Mouse (Mus musculus): ENCODE measurements around the gene Abcg3. TPM values are rescaled to one million over a fixed set of nuclear protein-coding genes. Genes with fewer than 3 reads are reported as not detected.
"Not testable (repeated sequence)": the region's sequence is repeated elsewhere in the genome, so short reads cannot be mapped to it uniquely, and the experiment has no call there.

The Abcg3 gene
- 0.42 and 0.83 TPM in 2 replicates for total RNA-seq (2015)
- 0.61 and 1.4 TPM in 2 replicates for total RNA-seq (2017)

DNA sequence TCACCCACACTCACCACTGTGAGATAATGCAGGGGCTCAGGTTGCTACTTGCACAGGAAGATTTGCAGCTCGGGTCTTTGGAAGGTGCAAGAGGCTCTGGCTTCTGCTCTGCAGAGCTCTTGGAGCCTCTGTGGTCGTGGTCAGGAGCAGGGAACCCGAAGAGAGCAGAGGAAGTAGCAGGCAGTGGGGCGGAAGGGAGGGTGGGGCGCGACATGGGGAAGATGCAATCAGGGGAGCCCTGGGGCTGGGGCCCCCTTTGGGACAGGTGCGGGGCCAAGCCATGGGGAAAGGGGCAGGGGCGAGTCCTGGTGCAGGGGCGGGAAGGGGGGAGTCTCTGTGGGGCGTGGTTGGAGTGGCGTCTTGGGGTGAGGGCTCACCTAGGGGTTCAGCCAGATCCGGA is at the start of gene Abcg3:
Gene Abcg3 (minus strand): TSS at position 184 of the 400 bp plus-strand sequence.
- ATAC-seq (replicated peaks; ENCODE audit: poor library complexity), result peak; percentile 79

DNA sequence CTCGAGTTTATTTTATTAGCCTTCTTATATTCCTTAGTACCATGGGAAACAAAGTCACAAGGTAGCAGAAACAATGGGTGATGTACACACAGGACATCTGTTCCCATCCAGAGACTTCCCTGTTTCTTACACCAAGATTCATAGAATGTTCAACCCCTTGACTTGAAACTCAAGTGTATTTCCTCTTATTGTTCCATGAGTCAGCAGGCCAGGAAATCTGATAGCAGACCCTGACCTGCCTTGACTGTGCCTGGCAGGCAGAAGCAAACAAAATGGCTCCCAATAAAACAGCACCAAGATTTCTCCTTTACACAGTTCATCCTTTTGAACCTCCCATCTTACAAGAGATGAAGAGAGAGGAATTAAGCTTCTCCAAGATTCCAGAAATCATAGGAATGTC is 30.0 kb upstream of the Abcg3 start:
- ATAC-seq (replicated peaks; ENCODE audit: poor library complexity), result peak; percentile 57

DNA sequence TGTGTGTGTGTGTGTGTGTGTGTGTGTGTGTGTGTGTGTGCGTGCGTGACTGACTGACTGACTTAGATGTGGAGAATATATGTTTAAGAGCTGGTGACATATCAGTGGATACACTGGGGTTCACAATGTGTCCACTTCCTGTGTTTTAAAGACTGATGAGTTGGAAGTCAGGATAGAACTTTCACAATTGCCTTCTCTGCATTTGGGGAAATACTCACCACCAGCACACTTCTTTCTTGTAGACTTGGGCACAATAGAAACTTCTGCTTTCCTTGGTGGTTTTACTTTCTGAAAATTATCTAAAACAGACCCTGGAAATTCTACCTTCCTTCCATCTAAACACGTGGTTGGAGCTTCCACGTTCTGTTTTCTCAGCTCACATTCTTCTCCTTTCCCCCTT is 29.1 kb upstream of the Abcg3 start:
- peak; percentile 76 for ATAC-seq (replicated peaks; ENCODE audit: poor library complexity)

DNA sequence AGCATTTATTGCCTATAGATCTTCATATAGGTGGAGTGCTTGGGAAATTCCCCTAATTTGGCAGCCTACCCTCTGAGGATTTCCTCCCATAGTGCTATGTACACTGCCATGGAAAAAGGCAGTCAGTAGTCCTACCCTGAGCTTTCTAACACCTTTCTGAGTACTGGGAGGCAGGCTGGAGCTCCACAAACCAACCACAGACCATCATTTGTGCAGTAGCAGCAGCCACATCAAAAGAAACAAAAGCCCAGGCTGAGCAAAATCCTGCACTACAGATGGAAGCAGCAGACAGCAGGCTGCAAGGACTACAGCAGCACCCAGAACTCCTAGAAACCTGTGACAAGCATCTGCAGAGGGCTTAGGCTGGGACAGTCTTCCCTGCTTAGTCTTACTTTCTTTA is 27.9 kb upstream of the Abcg3 start:
- no peak for ATAC-seq (replicated peaks; ENCODE audit: poor library complexity)

DNA sequence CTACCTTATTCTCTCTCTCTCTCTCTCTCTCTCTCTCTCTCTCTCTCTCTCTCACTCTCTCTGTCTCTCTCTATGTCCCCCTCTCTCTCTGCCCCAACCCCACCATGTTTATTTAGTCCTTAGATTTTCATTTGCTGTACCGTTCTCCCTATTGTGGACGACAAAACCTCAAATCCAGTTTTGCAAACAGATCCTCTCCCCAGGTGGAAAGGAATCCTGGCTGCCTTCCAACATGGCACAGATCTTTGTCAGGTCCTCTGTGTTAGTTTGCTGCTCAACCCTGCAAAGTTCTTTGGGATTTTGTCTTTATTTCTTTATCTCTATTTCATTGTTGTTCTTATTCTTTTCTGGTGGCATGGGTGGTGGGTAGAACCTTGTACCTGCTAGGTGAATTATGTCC is 6.9 kb upstream of the Abcg3 start:
- no peak for ATAC-seq (replicated peaks; ENCODE audit: poor library complexity)

DNA sequence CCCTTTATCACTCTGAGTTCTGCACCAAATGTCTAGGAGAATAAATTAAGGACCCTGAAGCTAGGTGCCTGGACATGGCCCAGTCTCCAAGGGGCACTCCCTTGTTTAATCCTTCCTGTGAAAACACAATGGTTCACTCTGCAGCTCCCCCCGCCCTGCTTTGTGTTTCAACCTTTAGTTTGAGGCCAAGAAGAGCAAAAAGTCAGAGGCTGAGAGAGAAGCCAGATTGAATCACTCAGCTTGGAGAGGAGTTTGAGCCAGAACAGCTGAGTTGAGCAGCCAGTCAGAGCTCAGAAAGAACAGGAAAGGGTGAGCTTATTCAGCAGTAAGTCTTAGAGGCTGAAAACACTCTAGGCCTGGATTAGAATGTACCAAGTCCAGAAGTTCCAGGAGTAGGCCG is 5.5 kb upstream of the Abcg3 start:
- ATAC-seq (replicated peaks; ENCODE audit: poor library complexity), result no peak

DNA sequence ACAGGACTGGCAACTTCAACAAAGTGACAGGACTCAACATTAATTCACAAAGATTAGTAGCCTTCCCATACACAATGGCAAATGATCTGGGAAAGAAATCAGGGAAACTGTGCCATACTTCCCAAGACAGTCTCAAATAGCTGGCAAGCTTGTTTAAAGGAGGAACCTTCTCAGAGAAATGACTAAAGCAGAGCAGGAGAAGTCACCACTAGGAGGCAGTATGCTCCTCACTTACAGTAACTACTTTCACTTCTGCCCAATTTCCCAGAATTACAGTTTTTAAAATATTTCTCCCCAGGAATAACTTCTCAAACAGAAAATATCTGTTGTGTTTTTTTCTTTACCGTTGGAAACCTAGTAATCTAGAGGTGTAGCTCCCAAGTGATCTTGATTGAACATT is 4.2 kb upstream of the Abcg3 start:
- ATAC-seq (replicated peaks; ENCODE audit: poor library complexity), result peak; percentile 80

DNA sequence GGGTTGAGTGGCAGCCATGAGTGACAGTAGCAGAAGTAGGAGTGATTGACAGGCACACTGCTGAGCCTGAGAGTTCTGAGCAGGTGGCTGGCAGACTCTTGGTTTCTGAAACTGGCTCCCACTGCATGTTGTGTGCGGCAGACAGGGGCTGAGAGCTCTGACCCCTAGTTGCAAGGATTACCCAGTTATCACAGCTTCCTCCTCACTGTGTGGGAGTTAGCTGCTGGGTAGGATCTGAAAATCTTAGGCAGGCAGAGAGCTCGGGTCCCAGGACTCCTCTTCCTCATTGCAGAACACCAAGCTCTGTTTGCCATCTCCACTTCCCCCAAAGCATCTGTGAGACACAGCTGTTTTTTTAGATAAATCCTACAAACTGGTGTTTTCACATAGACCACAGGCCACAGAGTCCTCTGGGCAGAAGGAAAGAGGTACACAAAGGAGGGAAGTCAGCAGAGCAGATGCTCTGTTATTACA is 3.4 kb downstream of the Abcg3 start:
- peak; percentile 83 for ATAC-seq (replicated peaks; ENCODE audit: poor library complexity)

DNA sequence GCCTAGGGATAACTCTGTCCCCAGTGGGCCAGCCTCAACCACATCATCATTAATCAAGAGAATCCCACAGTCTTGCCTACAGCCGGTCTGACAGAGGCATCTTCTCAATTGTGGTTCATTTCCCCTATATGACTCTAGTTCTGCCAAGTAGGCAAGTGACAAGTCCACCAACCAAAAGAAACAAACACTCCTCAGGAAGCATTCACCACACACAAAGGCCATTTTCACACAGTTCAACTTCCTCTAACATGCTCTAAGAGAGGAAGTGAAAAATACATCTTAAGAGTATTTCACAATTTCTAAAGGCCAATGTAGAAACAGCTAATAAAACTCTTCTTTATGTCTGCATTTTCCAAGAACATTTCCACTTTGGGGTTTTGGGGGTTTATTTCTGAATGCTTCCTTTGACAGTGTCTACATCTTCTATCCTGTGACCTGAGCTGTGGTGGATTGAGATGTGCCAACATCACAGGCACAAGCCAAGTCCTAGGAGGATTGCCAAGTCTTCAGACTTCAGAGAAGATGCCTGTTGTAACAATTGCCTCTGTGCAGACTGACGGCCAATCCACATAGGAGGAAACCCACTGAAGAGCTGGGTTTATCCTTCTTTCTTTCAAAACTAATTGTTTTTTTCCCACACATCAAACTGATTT is 24.3 kb downstream of the Abcg3 start:
- peak; percentile 95 for ATAC-seq (replicated peaks; ENCODE audit: poor library complexity)

DNA sequence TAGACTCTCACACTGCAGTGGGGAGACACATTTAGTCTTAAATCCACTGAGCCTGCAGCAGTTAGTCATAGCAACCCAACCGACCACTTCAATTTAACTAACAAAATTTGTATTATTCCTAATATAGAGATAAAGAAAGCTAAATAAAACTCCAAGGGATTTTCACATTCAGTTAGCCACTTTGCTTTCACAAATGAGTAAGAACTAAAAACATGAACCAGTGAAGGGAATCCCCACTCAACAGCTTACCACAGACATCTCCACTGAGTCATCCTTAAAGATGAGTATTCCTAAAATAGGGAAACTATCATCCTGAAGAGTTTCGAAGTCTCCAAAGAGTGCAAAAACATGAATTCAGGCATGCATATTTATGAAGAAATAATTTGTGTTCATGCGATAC is 27.3 kb downstream of the Abcg3 start:
- no peak for ATAC-seq (replicated peaks; ENCODE audit: poor library complexity)

DNA sequence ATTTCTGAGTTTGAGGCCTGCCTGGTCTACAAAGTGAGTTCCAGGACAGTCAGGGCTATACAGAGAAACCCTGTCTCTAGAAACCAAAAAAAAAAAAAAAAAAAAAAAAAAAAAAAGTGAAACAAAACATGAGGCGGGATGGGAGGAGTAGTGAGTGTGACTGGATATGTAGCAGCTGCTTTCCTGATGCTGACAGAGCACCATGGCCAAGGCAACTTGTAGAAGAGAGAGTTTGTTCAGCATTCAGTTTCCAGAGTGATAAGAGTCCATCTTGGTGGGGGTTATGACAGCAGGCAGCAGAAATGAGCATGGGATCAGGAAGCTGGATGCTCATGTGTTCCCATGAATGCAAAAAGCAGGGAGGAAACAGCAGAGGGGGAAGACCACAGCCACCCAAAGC is 35.6 kb downstream of the Abcg3 start:
- no peak for ATAC-seq (replicated peaks; ENCODE audit: poor library complexity)

DNA sequence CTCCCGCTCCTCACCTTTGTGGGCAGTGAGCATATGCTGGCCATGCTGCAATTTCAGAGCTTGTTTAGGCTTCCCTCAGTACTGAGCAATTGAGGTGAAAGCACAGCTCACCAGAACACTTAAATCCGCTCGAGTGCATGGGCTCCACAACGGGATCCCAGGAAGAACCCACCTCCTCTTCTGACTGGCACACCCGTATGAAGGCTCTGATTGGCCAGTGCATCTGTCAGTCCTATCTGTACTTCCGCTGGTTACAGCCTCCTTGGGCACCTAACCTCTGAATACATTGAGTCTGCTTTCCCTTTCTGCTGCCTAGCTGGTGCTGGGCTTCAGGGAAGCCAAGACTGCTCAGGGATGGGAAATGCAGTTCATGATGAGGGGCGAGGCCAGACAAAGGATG is 48.4 kb downstream of the Abcg3 start:
- ATAC-seq (replicated peaks; ENCODE audit: poor library complexity), result no peak

DNA sequence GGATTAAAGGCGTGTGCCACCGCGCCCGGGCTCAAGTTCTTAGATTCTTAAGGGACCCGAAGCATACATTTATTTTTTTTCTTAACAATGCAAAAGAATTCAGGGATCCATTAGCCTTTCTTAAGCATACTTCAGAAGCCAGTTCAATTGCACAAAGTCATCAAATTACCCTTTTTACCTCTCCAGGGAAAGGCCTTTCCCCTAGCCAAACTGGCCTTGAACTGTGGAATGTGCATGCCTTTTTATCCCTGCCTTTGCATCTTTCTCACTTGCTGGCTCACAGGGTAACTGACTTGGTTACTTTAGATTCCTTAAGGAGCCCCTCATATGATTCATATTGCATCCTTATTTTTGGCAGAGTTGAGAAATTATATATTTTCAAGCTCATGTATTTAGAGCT is 76.0 kb downstream of the Abcg3 start:
- not testable (repeated sequence) for ATAC-seq (replicated peaks; ENCODE audit: poor library complexity)

Other genes starting within 250 kb of the Abcg3 start
- gene Zfp951, start 122.6 kb downstream of the Abcg3 start, total RNA-seq (2015), result 8.3 and 9.7 TPM in 2 replicates
- gene Zfp951, start 122.6 kb downstream of the Abcg3 start, total RNA-seq (2017), result 6.3 and 9.0 TPM in 2 replicates
- gene Gbp9, start 156.8 kb upstream of the Abcg3 start, total RNA-seq (2015), result 0.12 and 0.15 TPM in 2 replicates
- gene Gbp9, start 156.8 kb upstream of the Abcg3 start, total RNA-seq (2017), result 0.08 and 1.1 TPM in 2 replicates
- 0.78 TPM in 1 of 2 replicates, not detected in the other for gene Gbp8, start 156.8 kb upstream of the Abcg3 start, total RNA-seq (2015)
- 0.14 and 0.46 TPM in 2 replicates for gene Gbp8, start 156.8 kb upstream of the Abcg3 start, total RNA-seq (2017)
- gene Gbp4, start 156.9 kb upstream of the Abcg3 start, total RNA-seq (2015), result 0.12 and 0.15 TPM in 2 replicates
- 0.08 TPM in 1 of 2 replicates, not detected in the other for gene Gbp4, start 156.9 kb upstream of the Abcg3 start, total RNA-seq (2017)